Mouse (Mus musculus) hindbrain, embryonic 11.5 days (tissue): Measurements from ENCODE around the gene Atp6v1g2. TPM values are rescaled to one million over a fixed set of nuclear protein-coding genes. Genes with fewer than 3 reads are reported as not detected.

Experiments used
- ATAC-seq: fragments of 200-750 bp; cut with Nextera tagmentation; 2 replicates; pipeline ENCODE4 v1.8.0; 2017; ENCODE audit warnings: mild to moderate bottlenecking, moderate TSS enrichment, moderate library complexity; ENCODE audit not compliant: low FRiP score
- DNase-seq: peaks from one replicate; pipeline ENCODE4 v3.0.0-alpha.2; 2015; ENCODE audit warnings: low spot score
- H3K27ac ChIP-seq: fragments of 300-500 bp; sonication (generic); 2 replicates; pipeline ENCODE4 v1.5.1; 2014; ENCODE audit warnings: mild to moderate bottlenecking, low read depth, low read length
- H3K27me3 ChIP-seq: fragments of 300-500 bp; sonication (generic); 2 replicates; pipeline ENCODE4 v1.6.1; 2014; ENCODE audit warnings: mild to moderate bottlenecking, low read length, moderate library complexity, mixed read lengths; ENCODE audit not compliant: control insufficient read depth, insufficient read depth
- H3K36me3 ChIP-seq: fragments of 300-500 bp; sonication (generic); 2 replicates; pipeline ENCODE4 v1.6.1; 2014; ENCODE audit warnings: mild to moderate bottlenecking, low read length, moderate library complexity, mixed read lengths; ENCODE audit not compliant: control insufficient read depth, insufficient read depth
- H3K4me1 ChIP-seq: fragments of 300-500 bp; sonication (generic); replicated peaks from 2 replicates; pipeline ENCODE4 v1.6.1; 2014; ENCODE audit warnings: low read length, mixed read lengths; ENCODE audit not compliant: control insufficient read depth, insufficient read depth
- H3K4me2 ChIP-seq: fragments of 300-500 bp; sonication (generic); replicated peaks from 2 replicates; pipeline ENCODE4 v1.6.1; 2014; ENCODE audit warnings: mild to moderate bottlenecking, low read depth, low read length
- H3K4me3 ChIP-seq: fragments of 300-500 bp; sonication (generic); 2 replicates; pipeline ENCODE4 v1.5.1; 2014; ENCODE audit warnings: low read depth, low read length
- H3K9ac ChIP-seq: fragments of 300-500 bp; sonication (generic); 2 replicates; pipeline ENCODE4 v1.6.1; 2014; ENCODE audit warnings: low read depth, low read length
- H3K9me3 ChIP-seq: fragments of 300-500 bp; sonication (generic); 2 replicates; pipeline ENCODE4 v1.6.1; 2016; ENCODE audit warnings: low read length; ENCODE audit not compliant: control insufficient read depth
- WGBS: fragments of 180-500 bp; shearing (Covaris S2); extraction: QIAGEN DNeasy Blood & Tissue Kit; methylation state at CpG from one replicate; pipeline ENCODE4 v1.1.7; 2014; 5-methylcytosine and 5-hydroxymethylcytosine counted together
- polyA plus RNA-seq: library from polyadenylated mRNA; unstranded; fragments of >200 nt; fragmentation: Nextera tagmentation; extraction: Ambion mirVana; gene quantifications from 2 replicates; pipeline ENCODE4 v1.2.1, GENCODE M21; 2014

The Atp6v1g2 gene
- polyA plus RNA-seq, 1 experiment from 2014 or later, result 14.7 TPM

GRCm38 (mm10) chr17:35262664-35263522 is 29.4 kb downstream of the Atp6v1g2 start, which contains the start of gene H2-D1:
Gene H2-D1, plus strand, starts transcription at chr17:35262730.
- WGBS, result 2% methylated on average over 61 of the region's 73 CpGs
- Histone ChIP-seq H3K27ac (no peak within 1 kb of the TSS), H3K9me3 (no peaks in the 10 kb centered on the region), H3K4me2 (peak within 1 kb of the TSS; percentile 87), H3K27me3 (peaks cover 2% of the 10 kb centered on the region; the same call in 1 of the 2 replicates), H3K36me3 (no peaks in the 10 kb centered on the region), H3K4me3 (peak within 1 kb of the TSS; percentile 54), H3K4me1 (no peaks in the 10 kb centered on the region), H3K9ac (peak within 1 kb of the TSS; percentile 53)
- peak; percentile 91 for DNase-seq
- peak; percentile 92 for ATAC-seq

DNA sequence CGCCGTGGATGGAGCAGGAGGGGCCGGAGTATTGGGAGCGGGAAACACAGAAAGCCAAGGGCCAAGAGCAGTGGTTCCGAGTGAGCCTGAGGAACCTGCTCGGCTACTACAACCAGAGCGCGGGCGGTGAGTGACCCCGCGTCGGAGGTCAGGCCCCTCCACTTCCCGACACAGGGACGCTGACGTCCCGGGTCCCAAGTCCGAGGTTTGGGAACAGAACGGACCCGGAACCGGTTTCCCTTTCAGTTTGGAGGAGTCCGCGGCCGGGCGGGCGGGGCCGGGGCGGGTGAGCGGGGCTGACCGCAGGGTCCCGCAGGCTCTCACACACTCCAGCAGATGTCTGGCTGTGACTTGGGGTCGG is 30.0 kb downstream of the Atp6v1g2 start:
- no peaks in the 10 kb centered on the region for H3K9me3 ChIP-seq
- under 1% methylated on average over 26 of the region's 31 CpGs for WGBS
- peaks cover 2% of the 10 kb centered on the region; the same call in 1 of the 2 replicates for H3K27me3 ChIP-seq
- H3K9ac ChIP-seq, result peak overlapping the region; percentile 53
- H3K36me3 ChIP-seq, result no peaks in the 10 kb centered on the region
- H3K27ac ChIP-seq, result no peak overlapping the region
- ATAC-seq (peak; percentile 59), DNase-seq (peak; percentile 49)
- H3K4me2 ChIP-seq, result peak overlapping the region; percentile 87
- H3K4me1 ChIP-seq, result no peaks in the 10 kb centered on the region
- peak overlapping the region; percentile 54 for H3K4me3 ChIP-seq

GRCm38 (mm10) chr17:35267399-35268086 is 34.1 kb downstream of the Atp6v1g2 start:
- ATAC-seq (no peak), DNase-seq (no peak)
- Histone ChIP-seq H3K27ac (no peak overlapping the region), H3K36me3 (no peaks in the 10 kb centered on the region), H3K4me3 (no peak overlapping the region), H3K9ac (no peak overlapping the region), H3K4me2 (no peak overlapping the region), H3K9me3 (no peaks in the 10 kb centered on the region), H3K27me3 (0 out of 2 replicates have a peak, but pooled peaks cover 2% of the 10 kb centered on the region), H3K4me1 (no peaks in the 10 kb centered on the region)
- 81% methylated on average over 1 of the region's 1 CpGs for WGBS

GRCm38 (mm10) chr17:35269653-35270347 is 36.3 kb downstream of the Atp6v1g2 start:
- no peak overlapping the region for H3K27ac ChIP-seq
- no peaks in the 10 kb centered on the region for H3K4me1 ChIP-seq
- DNase-seq, result peak; percentile 44
- no peaks in the 10 kb centered on the region for H3K9me3 ChIP-seq
- H3K9ac ChIP-seq, result no peak overlapping the region
- ATAC-seq, result no peak
- no peak overlapping the region for H3K4me2 ChIP-seq
- no peaks in the 10 kb centered on the region for H3K27me3 ChIP-seq
- H3K36me3 ChIP-seq, result no peaks in the 10 kb centered on the region
- WGBS, result 29% methylated on average over 3 of the region's 3 CpGs
- H3K4me3 ChIP-seq, result no peak overlapping the region

DNA sequence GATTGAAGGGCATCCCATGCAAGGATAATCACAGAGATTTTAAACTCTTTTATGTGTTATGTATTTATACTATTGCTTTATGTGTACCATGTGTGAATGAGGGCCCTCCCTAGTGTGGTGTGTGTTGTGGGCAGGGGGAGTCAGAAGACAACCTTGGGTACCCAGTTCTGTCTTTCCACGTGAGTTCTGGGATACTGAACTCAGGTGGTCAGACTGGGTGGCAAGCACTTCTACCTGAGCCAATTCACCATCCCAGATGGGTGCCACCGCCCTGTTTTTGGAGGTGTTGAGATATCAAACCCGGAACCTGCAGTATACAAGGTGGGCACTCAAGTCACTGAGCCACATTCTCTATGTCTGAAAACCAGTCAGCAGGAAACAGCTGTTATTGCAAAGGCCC is 38.8 kb downstream of the Atp6v1g2 start:
- WGBS, result 69% methylated on average over 3 of the region's 3 CpGs
- no peaks in the 10 kb centered on the region for H3K9me3 ChIP-seq
- H3K36me3 ChIP-seq, result no peaks in the 10 kb centered on the region
- no peak overlapping the region for H3K9ac ChIP-seq
- no peak overlapping the region for H3K4me3 ChIP-seq
- H3K27ac ChIP-seq, result no peak overlapping the region
- DNase-seq, result no peak
- no peak for ATAC-seq
- peaks cover 10% of the 10 kb centered on the region for H3K27me3 ChIP-seq
- no peak overlapping the region for H3K4me2 ChIP-seq
- no peaks in the 10 kb centered on the region for H3K4me1 ChIP-seq

GRCm38 (mm10) chr17:35274770-35275169 is 41.3 kb downstream of the Atp6v1g2 start:
- Histone ChIP-seq H3K4me2 (no peak overlapping the region), H3K36me3 (no peaks in the 10 kb centered on the region), H3K4me3 (no peak overlapping the region), H3K27ac (no peak overlapping the region), H3K4me1 (no peaks in the 10 kb centered on the region), H3K9me3 (no peaks in the 10 kb centered on the region), H3K9ac (no peak overlapping the region), H3K27me3 (peaks cover 10% of the 10 kb centered on the region)
- peak; percentile 92 for DNase-seq
- 5% methylated on average over 11 of the region's 11 CpGs for WGBS
- ATAC-seq, result 0 out of 2 replicates have a peak, but pooled peaks have one; percentile 25

DNA sequence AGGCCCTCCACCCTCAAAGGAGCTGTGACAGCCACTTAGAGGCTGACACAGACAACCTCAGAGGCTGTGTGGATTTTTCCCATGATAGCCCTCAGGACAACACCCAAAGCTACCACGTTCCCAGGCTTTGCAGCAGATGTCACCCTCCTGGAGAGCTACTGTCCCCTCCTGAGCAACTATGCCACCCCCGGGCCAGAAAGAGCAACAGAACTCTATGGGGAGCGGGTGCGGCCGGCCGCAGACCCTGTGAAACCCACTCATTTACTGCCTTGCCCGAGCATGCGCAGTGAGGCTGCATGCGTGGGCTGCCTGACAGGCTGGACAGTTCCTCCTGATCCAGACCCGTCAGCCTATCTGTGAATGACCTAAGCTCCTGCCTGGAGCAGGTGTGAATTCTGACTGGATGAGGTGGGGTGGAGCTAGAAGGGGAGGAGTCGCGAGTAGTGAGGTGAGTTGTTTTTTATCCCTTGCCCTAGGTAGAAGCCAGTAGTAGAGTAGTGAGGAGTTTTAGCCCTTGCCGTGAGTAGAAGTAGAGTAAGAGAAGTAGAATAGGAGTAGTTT is 42.9 kb downstream of the Atp6v1g2 start:
- Histone ChIP-seq H3K4me1 (no peaks in the 10 kb centered on the region), H3K4me3 (no peak overlapping the region), H3K9ac (no peak overlapping the region), H3K9me3 (no peaks in the 10 kb centered on the region), H3K36me3 (no peaks in the 10 kb centered on the region), H3K27me3 (peaks cover 10% of the 10 kb centered on the region), H3K4me2 (no peak overlapping the region), H3K27ac (no peak overlapping the region)
- 31% methylated on average over 13 of the region's 13 CpGs for WGBS
- no peak for DNase-seq
- ATAC-seq, result no peak

GRCm38 (mm10) chr17:35278049-35278448 is 44.6 kb downstream of the Atp6v1g2 start:
- H3K4me2 ChIP-seq, result no peak overlapping the region
- no peaks in the 10 kb centered on the region for H3K36me3 ChIP-seq
- no peaks in the 10 kb centered on the region for H3K4me1 ChIP-seq
- H3K9ac ChIP-seq, result no peak overlapping the region
- DNase-seq (no peak), ATAC-seq (no peak)
- peaks cover 10% of the 10 kb centered on the region for H3K27me3 ChIP-seq
- no peak overlapping the region for H3K4me3 ChIP-seq
- 87% methylated on average over 8 of the region's 8 CpGs for WGBS
- no peaks in the 10 kb centered on the region for H3K9me3 ChIP-seq
- H3K27ac ChIP-seq, result no peak overlapping the region
